Mouse (Mus musculus) intestine, embryonic 16.5 days (tissue): ENCODE results near the gene Txndc17. TPM values are rescaled to one million over a fixed set of nuclear protein-coding genes. Genes with fewer than 3 reads are reported as not detected.

Experiments used
- ATAC-seq: fragments of 200-750 bp; cut with Nextera tagmentation; 2 replicates; pipeline ENCODE4 v1.8.0; 2017; ENCODE audit warnings: moderate TSS enrichment, moderate library complexity
- H3K27ac ChIP-seq: fragments of 300-500 bp; sonication (generic); 2 replicates; pipeline ENCODE4 v1.5.1; 2014; ENCODE audit warnings: mild to moderate bottlenecking, low read length
- H3K27me3 ChIP-seq: fragments of 300-500 bp; sonication (generic); replicated peaks from 2 replicates; pipeline ENCODE4 v1.6.1; 2014; ENCODE audit warnings: low read length, control low read depth, mixed read lengths; ENCODE audit not compliant: control insufficient read depth, insufficient read depth
- H3K36me3 ChIP-seq: fragments of 300-500 bp; sonication (generic); 2 replicates; pipeline ENCODE4 v1.6.1; 2014; ENCODE audit warnings: low read length, control low read depth; ENCODE audit not compliant: control insufficient read depth, insufficient read depth
- H3K4me1 ChIP-seq: fragments of 300-500 bp; sonication (generic); 2 replicates; pipeline ENCODE4 v1.6.1; 2014; ENCODE audit warnings: low read length, control low read depth, mixed read lengths; ENCODE audit not compliant: control insufficient read depth, insufficient read depth
- H3K4me2 ChIP-seq: fragments of 300-500 bp; sonication (generic); 2 replicates; pipeline ENCODE4 v1.6.1; 2014; ENCODE audit warnings: low read depth, low read length, control low read depth
- H3K4me3 ChIP-seq: fragments of 300-500 bp; sonication (generic); 2 replicates; pipeline ENCODE4 v1.5.1; 2014; ENCODE audit warnings: mild to moderate bottlenecking, low read length
- H3K9ac ChIP-seq: fragments of 300-500 bp; sonication (generic); 2 replicates; pipeline ENCODE4 v1.6.1; 2014; ENCODE audit warnings: low read depth, low read length
- H3K9me3 ChIP-seq: fragments of 300-500 bp; sonication (generic); 2 replicates; pipeline ENCODE4 v1.6.1; 2016; ENCODE audit warnings: low read length, control low read depth; ENCODE audit not compliant: control insufficient read depth
- WGBS: fragments of 180-500 bp; shearing (Covaris S2); extraction: QIAGEN DNeasy Blood & Tissue Kit; methylation state at CpG from one replicate; pipeline ENCODE4 v1.1.7; 2014; 5-methylcytosine and 5-hydroxymethylcytosine counted together
- polyA plus RNA-seq: library from polyadenylated mRNA; unstranded; fragments of >200 nt; fragmentation: Nextera tagmentation; extraction: Ambion mirVana; gene quantifications from 2 replicates; pipeline ENCODE4 v1.2.1, GENCODE M21; 2015

Txndc17 gene
- polyA plus RNA-seq, 1 experiment from 2014 or later: 423 TPM

DNA sequence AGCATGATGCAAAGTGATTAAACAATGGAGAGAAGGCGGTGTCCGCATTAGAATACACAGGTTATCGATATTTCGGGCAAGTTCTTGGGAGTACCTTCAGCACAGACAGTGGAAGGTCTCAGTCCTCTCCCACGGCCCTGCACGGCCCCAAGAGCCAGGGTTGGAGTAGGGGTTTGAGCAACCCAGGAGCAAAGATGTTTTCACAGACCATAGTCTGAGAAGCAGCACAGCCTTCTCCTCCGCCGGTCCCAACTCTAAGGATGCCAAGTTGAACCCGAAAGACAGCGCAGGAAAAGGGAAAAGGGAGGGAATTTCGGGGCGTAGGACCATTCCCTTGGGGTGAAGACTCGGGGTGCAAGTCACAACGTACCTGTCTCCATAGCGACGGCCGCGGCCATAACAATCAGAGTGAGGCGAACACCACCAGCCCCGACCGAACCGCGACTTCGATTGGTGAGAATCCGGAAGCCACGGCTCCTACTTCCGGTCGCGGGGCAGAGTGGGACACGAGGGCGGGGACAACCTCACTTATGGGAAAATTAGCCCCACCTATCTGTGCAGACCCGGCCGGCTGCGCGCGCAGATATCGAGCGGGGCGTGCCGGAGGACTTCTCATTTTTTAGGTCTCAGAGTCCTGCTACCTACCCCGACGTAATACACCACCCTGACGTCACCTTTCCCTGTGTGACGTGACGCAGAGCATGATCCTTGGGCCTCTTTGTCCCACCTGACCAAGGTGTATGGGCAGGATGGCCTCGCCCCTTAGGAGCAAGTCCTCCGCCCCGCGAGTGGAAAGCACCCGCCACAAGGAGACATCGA, 7.5 kb downstream of the Txndc17 start:
- under 1% methylated on average over 51 of the region's 51 CpGs for WGBS
- H3K9ac ChIP-seq: peak overlapping the region; percentile 84
- peaks cover 9% of the 10 kb centered on the region; the same call in 1 of the 2 replicates for H3K36me3 ChIP-seq

DNA sequence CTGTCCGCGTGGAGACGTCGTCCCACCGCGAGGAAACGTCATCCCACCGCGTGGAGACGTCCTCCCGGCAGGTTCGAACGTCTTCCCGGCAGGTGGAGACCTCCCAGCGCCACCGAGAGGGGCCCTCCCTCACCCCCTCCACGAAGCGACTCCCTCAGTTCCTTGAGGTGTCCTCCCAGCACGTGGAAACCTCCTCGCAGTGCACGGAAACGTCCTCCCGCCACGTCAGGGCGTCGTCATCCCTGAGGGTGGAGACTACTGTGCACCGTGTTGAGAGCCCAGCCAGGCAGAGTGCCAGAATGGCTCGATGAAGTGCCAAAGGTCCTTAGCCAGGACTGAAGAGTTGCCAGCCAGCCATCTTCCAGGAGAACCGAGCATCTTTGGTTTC, 8.1 kb downstream of the Txndc17 start, which contains the start of gene Med31:
TSS of gene Med31 (minus strand) at position 183 of the 388 bp plus-strand sequence.
- Histone ChIP-seq H3K36me3 (peaks cover 7% of the 10 kb centered on the region; the same call in 1 of the 2 replicates), H3K9ac (peak within 1 kb of the TSS; percentile 84), H3K27me3 (no peaks in the 10 kb centered on the region), H3K4me3 (peak within 1 kb of the TSS; percentile 62), H3K4me2 (peak within 1 kb of the TSS; percentile 98), H3K9me3 (no peaks in the 10 kb centered on the region), H3K4me1 (no peaks in the 10 kb centered on the region), H3K27ac (peak within 1 kb of the TSS; percentile 74)
- WGBS: 1% methylated on average over 29 of the region's 29 CpGs
- peak; percentile 90 for ATAC-seq

More for the DNA sequence above, 7.5 kb downstream of the Txndc17 start:
- Histone ChIP-seq H3K27ac (peak overlapping the region; percentile 74), H3K27me3 (no peaks in the 10 kb centered on the region), H3K9me3 (no peaks in the 10 kb centered on the region), H3K4me2 (peak overlapping the region; percentile 98), H3K4me3 (peak overlapping the region; percentile 62), H3K4me1 (no peaks in the 10 kb centered on the region)
- peak; percentile 97 for ATAC-seq

GRCm38 (mm10) chr11:72217116-72217515, 9.8 kb downstream of the Txndc17 start:
- Histone ChIP-seq H3K4me3 (no peak overlapping the region), H3K9ac (no peak overlapping the region), H3K27ac (no peak overlapping the region), H3K36me3 (no peaks in the 10 kb centered on the region), H3K9me3 (no peaks in the 10 kb centered on the region), H3K27me3 (no peaks in the 10 kb centered on the region), H3K4me1 (no peaks in the 10 kb centered on the region), H3K4me2 (no peak overlapping the region)
- no peak for ATAC-seq
- 79% methylated on average over 5 of the region's 5 CpGs for WGBS

GRCm38 (mm10) chr11:72221278-72221677, 13.9 kb downstream of the Txndc17 start:
- Histone ChIP-seq H3K4me3 (no peak overlapping the region), H3K9me3 (no peaks in the 10 kb centered on the region), H3K4me1 (no peaks in the 10 kb centered on the region), H3K27ac (no peak overlapping the region), H3K36me3 (no peaks in the 10 kb centered on the region), H3K4me2 (no peak overlapping the region), H3K27me3 (no peaks in the 10 kb centered on the region), H3K9ac (no peak overlapping the region)
- peak; percentile 18; the same call in 1 of the 2 replicates for ATAC-seq
- WGBS: 18% methylated on average over 6 of the region's 6 CpGs

DNA sequence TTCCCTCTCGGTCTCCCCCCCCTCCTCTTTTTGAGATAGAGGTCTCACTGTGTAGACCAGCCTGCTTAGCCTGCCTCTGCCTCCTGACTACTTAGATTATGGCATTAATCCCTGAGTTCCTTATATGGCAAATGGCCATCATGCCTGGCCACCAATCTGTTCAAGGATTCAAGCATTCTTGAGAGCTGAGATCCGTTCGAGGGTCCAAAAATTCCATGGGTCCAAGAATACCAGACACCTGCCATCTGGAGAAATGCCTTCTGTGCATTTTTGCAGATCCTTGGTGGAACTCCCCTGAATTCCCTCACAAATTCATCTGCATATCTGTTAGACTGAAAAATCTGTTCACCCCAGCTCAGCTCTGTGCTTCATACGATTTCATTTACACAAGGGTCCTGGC, 16.1 kb downstream of the Txndc17 start:
- 81% methylated on average over 4 of the region's 4 CpGs for WGBS
- Histone ChIP-seq H3K4me2 (no peak overlapping the region), H3K4me3 (no peak overlapping the region), H3K36me3 (no peaks in the 10 kb centered on the region), H3K4me1 (no peaks in the 10 kb centered on the region), H3K27me3 (no peaks in the 10 kb centered on the region), H3K27ac (no peak overlapping the region), H3K9me3 (no peaks in the 10 kb centered on the region), H3K9ac (no peak overlapping the region)
- no peak for ATAC-seq

- Histone ChIP-seq H3K36me3 (no peaks in the 10 kb centered on the region), H3K4me1 (no peaks in the 10 kb centered on the region), H3K9me3 (no peaks in the 10 kb centered on the region), H3K4me2 (no peak overlapping the region), H3K27ac (no peak overlapping the region), H3K9ac (no peak overlapping the region), H3K27me3 (no peaks in the 10 kb centered on the region), H3K4me3 (no peak overlapping the region)
- 10% methylated on average over 5 of the region's 5 CpGs for WGBS
- ATAC-seq: no peak
Observed at GRCm38 (mm10) chr11:72224865-72225264, 17.5 kb downstream of the Txndc17 start.

GRCm38 (mm10) chr11:72226020-72226791, 18.9 kb downstream of the Txndc17 start:
- Histone ChIP-seq H3K36me3 (no peaks in the 10 kb centered on the region), H3K4me1 (no peaks in the 10 kb centered on the region), H3K27ac (no peak overlapping the region), H3K9me3 (no peaks in the 10 kb centered on the region), H3K4me2 (no peak overlapping the region), H3K27me3 (no peaks in the 10 kb centered on the region), H3K4me3 (no peak overlapping the region), H3K9ac (no peak overlapping the region)
- 71% methylated on average over 10 of the region's 10 CpGs for WGBS
- no peak; the same call in 1 of the 2 replicates for ATAC-seq

GRCm38 (mm10) chr11:72226901-72227300, 19.6 kb downstream of the Txndc17 start:
- ATAC-seq: no peak

DNA sequence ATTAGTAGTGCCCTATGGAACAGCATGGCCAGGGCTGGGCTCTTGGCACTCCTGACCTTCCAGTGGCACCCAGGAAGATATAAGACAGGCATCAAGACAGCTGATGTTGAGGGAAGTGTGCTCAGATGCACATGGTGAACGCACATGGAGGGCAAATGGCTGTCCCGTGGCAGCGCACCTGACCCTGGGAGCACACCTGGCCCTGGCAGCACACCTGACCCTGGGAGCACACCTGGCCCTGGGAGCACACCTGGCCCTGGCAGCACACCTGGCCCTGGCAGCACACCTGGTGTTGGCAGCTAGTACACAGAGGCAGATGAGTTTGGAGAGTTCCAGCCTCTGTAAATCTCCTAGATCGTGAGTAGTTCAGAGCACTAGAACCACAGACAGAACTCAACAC, 21.2 kb downstream of the Txndc17 start:
- Histone ChIP-seq H3K9ac (no peak overlapping the region), H3K27ac (no peak overlapping the region), H3K36me3 (no peaks in the 10 kb centered on the region), H3K4me2 (no peak overlapping the region), H3K4me3 (no peak overlapping the region), H3K9me3 (no peaks in the 10 kb centered on the region), H3K27me3 (no peaks in the 10 kb centered on the region), H3K4me1 (no peaks in the 10 kb centered on the region)
- 91% methylated on average over 4 of the region's 4 CpGs for whole genome bisulfite sequencing
- no peak for ATAC-seq

More at GRCm38 (mm10) chr11:72226901-72227300, 19.6 kb downstream of the Txndc17 start:
- no peaks in the 10 kb centered on the region for H3K4me1 ChIP-seq
- H3K36me3 ChIP-seq: no peaks in the 10 kb centered on the region
- H3K9me3 ChIP-seq: no peaks in the 10 kb centered on the region
- no peak overlapping the region for H3K4me3 ChIP-seq
- no peak overlapping the region for H3K27ac ChIP-seq
- no peak overlapping the region for H3K4me2 ChIP-seq
- no peaks in the 10 kb centered on the region for H3K27me3 ChIP-seq
- WGBS: 88% methylated on average over 6 of the region's 6 CpGs
- no peak overlapping the region for H3K9ac ChIP-seq
